Mouse (Mus musculus) E14TG2a.4 (cell line): ENCODE results near the gene Dqx1.
A peak's percentile ranks its signal among the peaks of the same experiment; 100 is the strongest.

ENCODE experiments used
- H3K27me3 ChIP-seq: 2 replicates; pipeline ENCODE4 v1.6.1; 2014; ENCODE audit warnings: low read length, control low read depth; ENCODE audit not compliant: insufficient read depth
- H3K36me3 ChIP-seq: 2 replicates; pipeline ENCODE4 v1.6.1; 2014; ENCODE audit warnings: low read length, control low read depth; ENCODE audit not compliant: insufficient read depth
- H3K4me1 ChIP-seq: replicated peaks from 2 replicates; pipeline ENCODE4 v1.6.1; 2014; ENCODE audit warnings: low read depth, low read length, control low read depth
- H3K4me3 ChIP-seq: replicated peaks from 2 replicates; pipeline ENCODE4 v1.5.1; 2014; ENCODE audit warnings: mild to moderate bottlenecking, low read length
- H3K9me3 ChIP-seq: 2 replicates; pipeline ENCODE4 v1.6.1; 2014; ENCODE audit warnings: low read length, control low read depth
- CTCF ChIP-seq: conservative IDR thresholded peaks from 2 replicates; pipeline ENCODE4 v1.5.1; 2014; ENCODE audit warnings: low read length
- NANOG ChIP-seq: IDR thresholded peaks from 2 replicates; pipeline ENCODE4 v1.6.1; 2014; ENCODE audit warnings: borderline replicate concordance, low read length, mixed read lengths
- POU5F1 ChIP-seq: IDR thresholded peaks from 2 replicates; pipeline ENCODE4 v1.6.1; 2014; ENCODE audit warnings: low read length, borderline replicate concordance

The Dqx1 gene

DNA sequence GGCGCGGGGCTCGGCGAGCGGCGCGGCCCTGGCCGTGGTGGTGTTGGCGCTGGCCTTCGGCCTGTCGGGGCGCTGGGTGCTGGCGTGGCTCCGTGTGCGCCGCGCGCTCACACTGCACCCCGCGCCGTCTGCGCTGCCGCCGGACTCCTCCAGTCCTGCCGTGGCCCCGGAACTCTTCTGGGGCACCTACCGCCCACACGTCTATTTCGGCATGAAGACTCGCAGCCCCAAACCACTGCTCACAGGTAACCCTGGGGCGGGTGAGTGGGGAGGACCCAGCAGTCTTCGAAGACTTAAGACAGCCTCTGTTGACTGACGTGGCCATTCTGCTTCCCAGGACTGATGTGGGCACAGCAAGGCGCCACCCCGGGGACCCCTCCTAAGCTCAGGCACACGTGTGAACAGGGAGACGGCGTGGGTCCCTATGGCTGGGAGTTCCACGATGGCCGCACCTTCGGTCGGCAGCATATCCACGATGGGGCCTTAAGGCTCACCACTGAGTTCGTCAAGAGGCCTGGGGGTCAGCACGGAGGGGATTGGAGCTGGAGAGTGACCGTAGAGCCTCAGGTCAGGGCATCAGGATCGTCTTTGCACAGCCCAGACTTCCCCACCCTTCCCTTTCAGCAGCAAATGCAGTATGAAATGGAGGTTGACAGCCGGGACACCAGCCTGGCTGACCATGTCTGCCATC, 58.2 kb downstream of the Dqx1 start:
- peaks cover 40% of the 10 kb centered on the region for H3K36me3 ChIP-seq
- TF ChIP-seq CTCF (no peak), NANOG (no peak), POU5F1 (no peak)
- no peaks in the 10 kb centered on the region for H3K27me3 ChIP-seq
- no peaks in the 10 kb centered on the region for H3K9me3 ChIP-seq
- H3K4me3 ChIP-seq: peak overlapping the region; percentile 89
- peaks cover 63% of the 10 kb centered on the region for H3K4me1 ChIP-seq

DNA sequence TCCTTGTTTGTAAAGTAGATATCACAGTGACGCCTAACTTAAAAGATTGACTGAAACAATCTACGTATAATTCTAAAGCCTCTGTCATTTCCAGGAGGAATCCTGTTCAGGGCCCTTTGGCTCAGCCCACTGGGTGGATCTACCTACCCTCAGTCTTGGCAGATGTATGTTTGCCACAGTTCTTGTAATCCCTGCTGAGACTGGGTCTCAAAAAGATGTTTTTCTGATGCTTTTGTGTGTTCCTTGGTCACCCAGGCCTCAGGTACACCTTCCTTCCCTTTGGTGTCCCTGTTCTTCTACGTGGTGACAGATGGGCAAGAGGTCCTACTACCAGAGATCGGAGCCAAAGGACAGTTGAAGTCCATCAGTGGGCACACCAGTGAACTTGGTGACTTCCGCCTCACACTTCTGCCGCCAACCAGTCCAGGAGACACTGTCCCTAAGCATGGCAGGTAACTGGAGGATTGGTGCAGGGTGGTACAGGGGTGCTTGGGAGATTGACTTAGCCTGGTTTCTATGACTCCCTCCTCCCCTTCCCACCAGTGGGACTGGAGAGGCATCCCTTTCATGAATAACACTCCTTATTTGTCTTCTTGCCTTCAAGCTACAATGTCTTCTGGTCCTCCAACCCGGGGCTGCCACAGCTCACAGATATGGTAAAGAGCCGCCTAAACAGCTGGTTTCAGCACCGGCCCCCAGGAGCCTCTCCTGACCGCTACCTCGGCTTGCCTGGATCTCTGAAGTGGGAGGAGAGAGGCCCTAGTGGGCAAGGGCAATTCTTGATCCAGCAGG, 58.9 kb downstream of the Dqx1 start:
- Histone ChIP-seq H3K27me3 (no peaks in the 10 kb centered on the region), H3K4me1 (peaks cover 64% of the 10 kb centered on the region)
- TF ChIP-seq NANOG: no peak
- no peak for TF ChIP-seq CTCF
- TF ChIP-seq POU5F1: no peak

More for the DNA sequence above, 58.9 kb downstream of the Dqx1 start:
- no peaks in the 10 kb centered on the region for H3K9me3 ChIP-seq
- peaks cover 37% of the 10 kb centered on the region for H3K36me3 ChIP-seq
- H3K4me3 ChIP-seq: peak overlapping the region; percentile 89
